Mouse (Mus musculus) cerebellum, adult 9-11 months (tissue): ENCODE results near the gene Zfp809.
"Not testable (repeated sequence)": the region's sequence is repeated elsewhere in the genome, so short reads cannot be mapped to it uniquely, and the experiment has no call there.

Source experiments
- DNase-seq: peaks from one replicate; pipeline ENCODE4 v3.0.0; 2022

The Zfp809 gene

GRCm38 (mm10) chr9:22225581-22226388 lies at the start of gene Zfp809:
TSS of gene Zfp809 (plus strand) at chr9:22225714.
- DNase-seq: peak; percentile 98

- DNase-seq: peak; percentile 85
These were observed 37.4 kb upstream of the Zfp809 start, which contains the start of gene Zfp872 for GRCm38 (mm10) chr9:22188025-22188611. TSS of gene Zfp872 (plus strand) at chr9:22188090.

- DNase-seq: no peak
These were observed 29.1 kb upstream of the Zfp809 start for GRCm38 (mm10) chr9:22196412-22196811.

GRCm38 (mm10) chr9:22213785-22214194 lies 11.7 kb upstream of the Zfp809 start:
- no peak for DNase-seq

GRCm38 (mm10) chr9:22214549-22214948 lies 11.0 kb upstream of the Zfp809 start:
- no peak for DNase-seq

GRCm38 (mm10) chr9:22216705-22217104 lies 8.8 kb upstream of the Zfp809 start:
- no peak for DNase-seq

GRCm38 (mm10) chr9:22217858-22218493 lies 7.5 kb upstream of the Zfp809 start:
- no peak for DNase-seq

GRCm38 (mm10) chr9:22224066-22224465 lies 1.4 kb upstream of the Zfp809 start:
- no peak for DNase-seq

GRCm38 (mm10) chr9:22224536-22225503 lies 694 bp upstream of the Zfp809 start:
- DNase-seq: peak; percentile 44

GRCm38 (mm10) chr9:22226389-22226673 lies 817 bp downstream of the Zfp809 start:
- DNase-seq: not testable (repeated sequence)

- peak; percentile 66 for DNase-seq
These were observed 1.3 kb downstream of the Zfp809 start for GRCm38 (mm10) chr9:22226846-22227245.

- DNase-seq: no peak
These were observed 4.0 kb downstream of the Zfp809 start for GRCm38 (mm10) chr9:22229386-22230026.

GRCm38 (mm10) chr9:22230061-22230460 lies 4.5 kb downstream of the Zfp809 start:
- no peak for DNase-seq

GRCm38 (mm10) chr9:22230556-22230955 lies 5.0 kb downstream of the Zfp809 start:
- no peak for DNase-seq

- no peak for DNase-seq
These were observed 14.5 kb downstream of the Zfp809 start for GRCm38 (mm10) chr9:22240001-22240400.

GRCm38 (mm10) chr9:22244242-22244641 lies 18.7 kb downstream of the Zfp809 start:
- DNase-seq: no peak

GRCm38 (mm10) chr9:22256579-22256978 lies 31.1 kb downstream of the Zfp809 start:
- no peak for DNase-seq

- DNase-seq: no peak
These were observed 33.3 kb downstream of the Zfp809 start for GRCm38 (mm10) chr9:22258784-22259183.

GRCm38 (mm10) chr9:22259184-22260091 lies 33.9 kb downstream of the Zfp809 start, which contains the start of gene Zfp599:
TSS of gene Zfp599 (minus strand) at chr9:22259895.
- peak; percentile 86 for DNase-seq

- DNase-seq: no peak
These were observed 34.5 kb downstream of the Zfp809 start for GRCm38 (mm10) chr9:22260092-22260422.

- DNase-seq: no peak
These were observed 36.1 kb downstream of the Zfp809 start for GRCm38 (mm10) chr9:22261594-22261993.
